Mouse (Mus musculus) embryo, embryonic 10 days (tissue): ENCODE measurements around the gene Gm8871.
"Not testable (repeated sequence)": the region's sequence is repeated elsewhere in the genome, so short reads cannot be mapped to it uniquely, and the experiment has no call there.

Experiments
- DNase-seq: peaks from one replicate; pipeline ENCODE4 v3.0.0-alpha.2; 2015; ENCODE audit warnings: low spot score

Gm8871 gene

GRCm38 (mm10) chr5:10947505-10947904, at the start of gene Gm8871, which contains the start of gene Gm8857:
Gene Gm8871, plus strand, starts transcription at chr5:10947805.
Gene Gm8857, plus strand, starts transcription at chr5:10947807.
- DNase-seq, result not testable (repeated sequence)

GRCm38 (mm10) chr5:10953512-10953911, 5.9 kb downstream of the Gm8871 start:
- not testable (repeated sequence) for DNase-seq

- DNase-seq, result not testable (repeated sequence)
Observed at GRCm38 (mm10) chr5:10958057-10958456, 10.5 kb downstream of the Gm8871 start.
